Mouse (Mus musculus) bone marrow macrophage, adult 2 months (primary cell): ENCODE data around the gene Rnf149. TPM values are rescaled to one million over a fixed set of nuclear protein-coding genes. Genes with fewer than 3 reads are reported as not detected.

Source experiments
- H3K27ac ChIP-seq: 2 replicates; pipeline ENCODE4 v1.5.1; 2012; ENCODE audit warnings: low read depth, low read length; ENCODE audit not compliant: insufficient read depth
- H3K4me1 ChIP-seq: 2 replicates; pipeline ENCODE4 v1.6.1; 2012; ENCODE audit warnings: low read length; ENCODE audit not compliant: control insufficient read depth, insufficient read depth
- H3K4me3 ChIP-seq: 2 replicates; pipeline ENCODE4 v1.5.1; 2012; ENCODE audit warnings: mild to moderate bottlenecking, low read length, moderate library complexity; ENCODE audit not compliant: insufficient read depth
- CTCF ChIP-seq: IDR thresholded peaks from 2 replicates; pipeline ENCODE4 v1.5.1; 2012; ENCODE audit warnings: low read depth, mild to moderate bottlenecking, low read length, moderate library complexity
- POLR2A ChIP-seq: IDR thresholded peaks from 2 replicates; pipeline ENCODE4 v1.6.1; 2012; ENCODE audit warnings: mild to moderate bottlenecking, low read depth, low read length, borderline replicate concordance
- polyA plus RNA-seq: library from polyadenylated mRNA; stranded (reverse); fragments of >200 nt; gene quantifications from 2 replicates; pipeline ENCODE4 v1.2.4, GENCODE M21; 2012; ENCODE audit not compliant: missing spikeins, insufficient read depth, insufficient read length

Gene Rnf149
- polyA plus RNA-seq, 1 experiment, result 113 TPM

GRCm38 (mm10) chr1:39515303-39515991 is 61.8 kb downstream of the Rnf149 start:
- no peak for TF ChIP-seq CTCF
- Histone ChIP-seq H3K27ac (no peak overlapping the region), H3K4me3 (no peak overlapping the region), H3K4me1 (no peaks in the 10 kb centered on the region)

DNA sequence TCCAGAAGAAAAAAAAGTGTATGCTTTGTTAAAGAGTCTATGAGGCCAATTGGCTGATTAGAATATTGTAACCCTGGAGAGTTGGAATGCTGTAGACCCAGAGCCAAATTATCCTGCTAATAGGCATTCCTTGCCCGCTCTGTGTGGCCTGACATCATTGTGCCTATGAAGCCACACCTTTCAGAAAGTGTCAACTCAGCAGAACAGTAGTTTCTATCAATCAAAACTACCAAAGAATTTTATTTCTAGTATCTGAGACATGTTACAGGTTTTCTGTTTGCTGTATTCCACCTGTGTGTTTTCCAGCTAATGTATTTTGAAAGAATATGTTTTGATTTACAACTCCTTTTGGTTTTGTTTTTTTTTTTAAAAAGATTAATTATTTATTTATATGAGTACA is 65.0 kb downstream of the Rnf149 start:
- Histone ChIP-seq H3K27ac (no peak overlapping the region), H3K4me3 (no peak overlapping the region), H3K4me1 (no peaks in the 10 kb centered on the region)
- TF ChIP-seq CTCF (no peak), POLR2A (no peak)

GRCm38 (mm10) chr1:39511775-39512174 is 65.4 kb downstream of the Rnf149 start:
- TF ChIP-seq POLR2A (no peak), CTCF (no peak)
- H3K4me1 ChIP-seq, result no peaks in the 10 kb centered on the region
- H3K4me3 ChIP-seq, result no peak overlapping the region
- H3K27ac ChIP-seq, result no peak overlapping the region

DNA sequence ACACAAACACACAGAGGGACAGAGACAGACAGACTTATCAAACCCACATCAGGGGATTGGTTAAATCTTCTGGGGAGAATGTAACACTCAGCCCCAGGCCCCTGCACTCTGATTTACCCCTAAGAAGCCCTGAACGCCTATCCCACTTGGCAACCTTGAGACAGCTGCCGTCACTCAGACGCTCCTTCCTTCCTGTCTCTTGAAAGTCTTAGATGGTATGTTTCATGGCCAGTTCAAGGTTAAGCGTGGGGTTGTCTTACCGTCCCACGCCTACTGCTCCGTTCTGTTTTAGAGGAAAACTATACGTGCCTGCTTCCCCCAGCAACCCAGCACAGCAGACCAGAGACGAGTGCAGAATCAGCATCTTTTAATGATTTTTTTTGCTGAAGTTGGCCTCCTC is 71.6 kb downstream of the Rnf149 start:
- Histone ChIP-seq H3K4me3 (no peak overlapping the region), H3K27ac (no peak overlapping the region), H3K4me1 (0 out of 2 replicates have a peak, but pooled peaks cover 4% of the 10 kb centered on the region)
- TF ChIP-seq CTCF, result no peak
- no peak for TF ChIP-seq POLR2A

DNA sequence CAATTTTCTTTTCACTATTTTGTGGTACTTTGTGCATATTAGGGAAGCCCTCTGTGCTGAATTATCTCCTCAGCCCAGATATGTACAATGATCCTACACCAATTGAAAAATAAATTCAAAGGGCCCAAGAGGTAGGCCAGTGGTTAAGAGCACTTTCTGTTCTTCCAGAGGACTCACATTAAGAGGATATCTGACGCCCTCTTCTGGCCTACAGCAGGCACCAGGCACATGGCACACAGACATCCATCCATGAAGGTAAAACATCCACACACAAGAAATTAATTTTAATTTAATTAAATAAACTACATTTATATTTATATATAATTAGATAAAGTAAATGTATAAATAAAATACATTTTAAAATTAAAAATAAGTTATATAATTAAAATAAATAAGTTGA is 72.9 kb downstream of the Rnf149 start:
- Histone ChIP-seq H3K4me1 (0 out of 2 replicates have a peak, but pooled peaks cover 4% of the 10 kb centered on the region), H3K27ac (no peak overlapping the region), H3K4me3 (no peak overlapping the region)
- TF ChIP-seq POLR2A (no peak), CTCF (peak; percentile 33; the same call in 1 of the 2 replicates)

DNA sequence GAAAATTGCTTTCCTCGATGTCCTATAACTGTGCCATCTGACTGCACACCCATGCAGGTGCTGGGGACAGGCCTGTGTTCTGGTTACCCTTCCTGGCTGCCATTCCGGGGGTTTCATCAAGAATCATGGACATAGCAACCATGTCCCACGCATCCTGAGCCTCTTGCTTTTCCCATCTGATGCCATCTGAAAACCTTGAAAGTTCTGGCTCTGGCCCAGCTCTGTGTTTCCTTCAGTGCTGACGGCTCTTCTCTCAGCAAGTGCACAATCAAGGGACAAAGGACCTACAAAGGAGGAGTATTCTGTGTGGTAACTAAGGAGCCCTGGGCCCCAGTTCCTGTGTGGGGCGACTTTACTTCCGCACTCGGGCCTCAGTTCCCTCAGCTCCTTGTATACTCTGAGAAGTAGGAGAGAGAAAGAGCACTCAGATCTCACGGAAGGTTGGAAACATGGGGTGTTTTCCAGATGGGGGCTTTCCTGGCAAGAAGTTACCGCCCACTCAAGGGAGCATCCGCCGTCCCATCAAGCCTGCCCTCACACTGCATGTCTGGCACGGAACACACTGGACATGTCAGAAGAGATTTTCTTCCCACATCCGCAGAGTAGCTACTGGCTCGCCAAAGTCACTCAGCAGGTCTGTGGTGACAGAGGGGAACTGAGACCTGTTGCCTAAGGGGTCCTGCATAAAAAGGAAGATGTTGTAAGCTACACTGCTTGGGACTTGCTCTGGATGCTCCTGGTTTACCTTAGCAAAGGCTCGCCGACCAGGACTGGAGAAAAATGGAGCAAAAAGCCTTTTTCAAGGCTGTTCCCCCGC is 74.2 kb downstream of the Rnf149 start:
- 0 out of 2 replicates have a peak, but pooled peaks cover 4% of the 10 kb centered on the region for H3K4me1 ChIP-seq

More for the DNA sequence above, 74.2 kb downstream of the Rnf149 start:
- no peak for TF ChIP-seq CTCF
- Histone ChIP-seq H3K4me3 (no peak overlapping the region), H3K27ac (no peak overlapping the region; the same call in 1 of the 2 replicates)

Other genes starting within 250 kb of the Rnf149 start
- 950 and 963 TPM in 2 replicates for gene Rpl31, start 209.6 kb downstream of the Rnf149 start, polyA plus RNA-seq
- 78.2 and 86.8 TPM in 2 replicates for gene Tbc1d8, start 98.7 kb downstream of the Rnf149 start, polyA plus RNA-seq
- gene Cnot11, start 42.4 kb downstream of the Rnf149 start, polyA plus RNA-seq, result 22.0 and 30.4 TPM in 2 replicates
- gene Creg2, start 74.1 kb upstream of the Rnf149 start, polyA plus RNA-seq, result 4.5 and 5.3 TPM in 2 replicates
- not detected in 2 replicates for gene Rfx8, start 143.6 kb upstream of the Rnf149 start, polyA plus RNA-seq
- not detected in 2 replicates for gene Gm3646, start 227.9 kb upstream of the Rnf149 start, polyA plus RNA-seq